Mouse (Mus musculus): Measurements from ENCODE around the gene Teddm1a.

Teddm1a gene

GRCm38 (mm10) chr1:153905884-153906283, 14.3 kb downstream of the Teddm1a start:
- DNase-seq (ENCODE audit: low spot score in 2 of 2) = no peak

- no peak for DNase-seq (ENCODE audit: low spot score in 2 of 2)
These were observed 16.7 kb downstream of the Teddm1a start for GRCm38 (mm10) chr1:153908208-153908607.

GRCm38 (mm10) chr1:153908741-153909140, 17.2 kb downstream of the Teddm1a start:
- DNase-seq (ENCODE audit: low spot score in 2 of 2) = no peak

- DNase-seq (ENCODE audit: low spot score in 2 of 2) = no peak
These were observed 17.8 kb downstream of the Teddm1a start for GRCm38 (mm10) chr1:153909213-153909962.

GRCm38 (mm10) chr1:153909963-153910291, 18.4 kb downstream of the Teddm1a start:
- no peak for DNase-seq (ENCODE audit: low spot score in 2 of 2)

- DNase-seq (ENCODE audit: low spot score in 2 of 2) = no peak
These were observed 18.9 kb downstream of the Teddm1a start for GRCm38 (mm10) chr1:153910423-153910822.

GRCm38 (mm10) chr1:153911276-153911795, 19.8 kb downstream of the Teddm1a start:
- DNase-seq (ENCODE audit: low spot score in 2 of 2) = no peak

GRCm38 (mm10) chr1:153913869-153914268, 22.3 kb downstream of the Teddm1a start:
- DNase-seq (ENCODE audit: low spot score in 2 of 2) = no peak

GRCm38 (mm10) chr1:153918521-153919206, 27.1 kb downstream of the Teddm1a start:
- no peak for DNase-seq (ENCODE audit: low spot score in 2 of 2)

- DNase-seq (ENCODE audit: low spot score in 2 of 2) = no peak
These were observed 30.1 kb downstream of the Teddm1a start for GRCm38 (mm10) chr1:153921642-153922041.

- no peak for DNase-seq (ENCODE audit: low spot score in 2 of 2)
These were observed 31.1 kb downstream of the Teddm1a start for GRCm38 (mm10) chr1:153922571-153923021.

- DNase-seq (ENCODE audit: low spot score in 2 of 2) = no peak
These were observed 33.1 kb downstream of the Teddm1a start for GRCm38 (mm10) chr1:153924395-153925385.

GRCm38 (mm10) chr1:153930431-153930830, 38.9 kb downstream of the Teddm1a start:
- DNase-seq (ENCODE audit: low spot score in 2 of 2) = no peak

GRCm38 (mm10) chr1:153933772-153934171, 42.2 kb downstream of the Teddm1a start:
- no peak for DNase-seq (ENCODE audit: low spot score in 2 of 2)

GRCm38 (mm10) chr1:153935844-153936380, 44.4 kb downstream of the Teddm1a start:
- DNase-seq (ENCODE audit: low spot score in 2 of 2) = no peak

- no peak for DNase-seq (ENCODE audit: low spot score in 2 of 2)
These were observed 45.5 kb downstream of the Teddm1a start for GRCm38 (mm10) chr1:153937025-153937424.

GRCm38 (mm10) chr1:153940986-153941385, 49.4 kb downstream of the Teddm1a start:
- DNase-seq (ENCODE audit: low spot score in 2 of 2) = peak; percentile 18 to 41

All from right cerebral cortex, postnatal 36 days (tissue).